Mouse (Mus musculus) E14TG2a.4 (cell line): ENCODE data around the gene Fbxo9.

ENCODE experiments used
- CTCF ChIP-seq: conservative IDR thresholded peaks from 2 replicates; pipeline ENCODE4 v1.5.1; 2014; ENCODE audit warnings: low read length
- NANOG ChIP-seq: IDR thresholded peaks from 2 replicates; pipeline ENCODE4 v1.6.1; 2014; ENCODE audit warnings: borderline replicate concordance, low read length, mixed read lengths
- POU5F1 ChIP-seq: IDR thresholded peaks from 2 replicates; pipeline ENCODE4 v1.6.1; 2014; ENCODE audit warnings: low read length, borderline replicate concordance

GRCm38 (mm10) chr9:78104973-78105372, 3.9 kb downstream of the Fbxo9 start:
- TF ChIP-seq CTCF, result no peak
- no peak for TF ChIP-seq POU5F1
- no peak for TF ChIP-seq NANOG
